Mouse (Mus musculus): Measurements from ENCODE around the gene Zfp239. TPM values are rescaled to one million over a fixed set of nuclear protein-coding genes. Genes with fewer than 3 reads are reported as not detected.
A peak's percentile ranks its signal among the peaks of the same experiment; 100 is the strongest.
"Not testable (repeated sequence)": the region's sequence is repeated elsewhere in the genome, so short reads cannot be mapped to it uniquely, and the experiment has no call there.

Gene Zfp239
- polyA plus RNA-seq, 1 experiment from 2014 or later, result 16.5 TPM

DNA sequence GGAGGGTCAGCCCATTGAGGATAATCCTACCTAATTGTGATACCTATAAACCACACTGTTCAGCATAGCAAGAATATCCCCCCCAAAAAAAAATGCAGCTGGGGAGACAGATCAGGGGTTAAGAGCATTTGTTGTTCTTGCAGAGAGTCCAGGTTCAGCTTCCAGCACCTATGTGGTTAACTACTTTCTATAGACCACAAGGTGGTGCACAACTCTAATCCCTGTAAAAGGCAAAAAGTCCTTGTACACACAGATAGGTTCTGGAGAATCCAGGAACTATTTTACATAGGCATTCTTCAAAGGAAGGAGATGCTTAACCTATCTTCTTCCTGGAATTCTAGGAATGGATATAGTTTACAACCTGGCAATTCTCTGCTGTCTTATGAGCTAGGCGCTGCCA, 3.9 kb upstream of the Zfp239 start:
- H3K4me2 ChIP-seq, result no peak overlapping the region
- H3K4me3 ChIP-seq, result no peak overlapping the region
- H3K27me3 ChIP-seq (replicated peaks), result no peaks in the 10 kb centered on the region
- no peaks in the 10 kb centered on the region for H3K4me1 ChIP-seq
- ATAC-seq (replicated peaks), result no peak
- no peaks in the 10 kb centered on the region for H3K9me3 ChIP-seq
- WGBS, result 96% methylated on average over 1 of the region's 1 CpGs
- no peak overlapping the region for H3K27ac ChIP-seq
- H3K36me3 ChIP-seq (replicated peaks), result no peaks in the 10 kb centered on the region
- H3K9ac ChIP-seq, result no peak overlapping the region

DNA sequence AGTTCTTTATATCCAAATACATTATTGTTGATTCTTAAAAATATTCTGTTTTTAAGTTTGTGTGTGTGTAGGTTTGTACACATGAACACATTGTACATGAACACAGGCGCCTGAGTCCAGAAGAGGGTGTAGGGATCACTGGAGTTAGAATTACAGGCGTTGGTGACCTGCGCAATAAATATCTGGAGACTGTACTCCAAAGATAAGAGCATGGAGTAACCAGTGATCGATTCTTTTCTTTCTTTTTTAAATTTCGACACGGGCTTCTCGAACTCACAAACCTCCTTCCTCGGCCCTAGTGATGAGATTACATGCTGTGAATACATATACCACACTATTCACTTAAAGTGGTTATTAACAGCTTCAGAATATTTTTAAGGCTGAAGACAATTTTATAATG, 565 bp downstream of the Zfp239 start:
- Histone ChIP-seq H3K4me3 (peak overlapping the region; percentile 80), H3K9ac (no peak overlapping the region), H3K36me3 (replicated peaks) (no peaks in the 10 kb centered on the region), H3K4me1 (peaks cover 8% of the 10 kb centered on the region), H3K27ac (no peak overlapping the region), H3K4me2 (peak overlapping the region; percentile 82), H3K27me3 (replicated peaks) (no peaks in the 10 kb centered on the region), H3K9me3 (no peaks in the 10 kb centered on the region)
- peak; percentile 22 for ATAC-seq (replicated peaks)
- WGBS, result 79% methylated on average over 8 of the region's 8 CpGs

DNA sequence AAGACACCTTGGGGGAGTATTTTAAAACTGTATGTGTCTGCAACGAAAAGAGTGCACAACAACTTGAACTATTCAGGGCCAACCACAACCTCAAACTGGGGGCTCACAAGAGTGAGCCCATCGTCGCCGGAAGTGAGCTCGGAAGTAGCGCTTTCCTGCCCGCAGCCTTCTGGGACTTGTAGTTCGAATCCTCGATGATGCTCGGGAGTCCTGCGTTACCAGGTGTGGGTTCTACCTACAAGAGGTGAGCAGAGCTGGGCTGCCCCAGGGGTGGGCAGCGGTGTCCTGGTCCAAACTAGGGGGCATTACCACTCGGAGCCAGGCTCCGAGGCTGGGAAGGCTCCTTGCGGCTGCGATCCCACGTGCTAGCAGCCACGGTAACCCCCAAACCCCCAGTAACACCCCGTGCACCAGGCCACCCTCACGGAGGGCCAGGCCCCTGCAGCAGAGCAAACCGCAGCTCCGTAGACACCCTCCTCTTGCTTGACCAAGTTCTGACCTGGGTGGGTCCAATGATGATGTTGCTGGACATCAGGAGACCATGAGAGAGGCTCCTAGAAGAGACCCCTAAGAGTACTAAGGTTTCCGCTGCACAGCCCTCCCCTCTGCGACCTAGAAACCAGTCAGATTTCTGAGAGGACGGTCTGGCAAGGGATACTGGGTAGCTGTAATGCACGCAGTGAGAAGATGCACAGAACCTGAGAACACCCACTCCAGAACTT, 1.2 kb downstream of the Zfp239 start:
- Histone ChIP-seq H3K27ac (peak overlapping the region; percentile 55; the same call in 1 of the 2 replicates), H3K9ac (peak overlapping the region; percentile 81), H3K9me3 (no peaks in the 10 kb centered on the region), H3K36me3 (replicated peaks) (no peaks in the 10 kb centered on the region), H3K4me2 (peak overlapping the region; percentile 82), H3K4me3 (peak overlapping the region; percentile 80), H3K27me3 (replicated peaks) (no peaks in the 10 kb centered on the region), H3K4me1 (peaks cover 8% of the 10 kb centered on the region)
- ATAC-seq (replicated peaks), result peak; percentile 96
- WGBS, result 3% methylated on average over 26 of the region's 26 CpGs

DNA sequence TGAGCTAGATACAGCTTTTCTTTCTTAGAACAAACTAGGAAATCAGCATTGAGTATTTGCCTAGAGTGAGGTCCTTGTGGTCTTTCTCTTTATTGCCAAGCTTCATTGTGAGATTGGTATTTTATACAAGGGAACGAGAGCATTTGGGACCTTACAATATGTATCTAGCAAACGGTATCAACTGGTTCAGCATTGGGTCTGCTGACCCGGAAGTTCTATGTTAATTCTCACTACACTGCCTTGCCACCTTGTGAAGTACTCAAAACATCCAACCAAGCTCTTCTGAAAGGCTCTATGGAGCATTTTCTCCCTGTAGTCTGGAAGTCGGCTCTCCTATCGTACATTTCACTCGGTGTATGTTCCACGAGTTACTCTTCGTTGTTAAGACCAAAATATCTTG, 1.9 kb downstream of the Zfp239 start:
- ATAC-seq (replicated peaks), result no peak
- WGBS, result 95% methylated on average over 8 of the region's 8 CpGs
- no peaks in the 10 kb centered on the region for H3K27me3 ChIP-seq (replicated peaks)

GRCm38 (mm10) chr6:117868187-117868586, 6.3 kb downstream of the Zfp239 start:
- no peaks in the 10 kb centered on the region for H3K27me3 ChIP-seq (replicated peaks)
- 0 out of 2 replicates have a peak, but pooled peaks cover 3% of the 10 kb centered on the region for H3K36me3 ChIP-seq (replicated peaks)
- no peak for ATAC-seq (replicated peaks)
- no peaks in the 10 kb centered on the region for H3K9me3 ChIP-seq
- no peak overlapping the region for H3K4me3 ChIP-seq
- no peak overlapping the region for H3K9ac ChIP-seq
- H3K4me1 ChIP-seq, result peaks cover 8% of the 10 kb centered on the region
- WGBS, result 94% methylated on average over 8 of the region's 8 CpGs
- H3K27ac ChIP-seq, result no peak overlapping the region
- no peak overlapping the region for H3K4me2 ChIP-seq

More for the DNA sequence above, 1.9 kb downstream of the Zfp239 start:
- no peaks in the 10 kb centered on the region for H3K9me3 ChIP-seq
- no peaks in the 10 kb centered on the region for H3K36me3 ChIP-seq (replicated peaks)
- peak overlapping the region; percentile 80 for H3K4me3 ChIP-seq
- peak overlapping the region; percentile 82 for H3K4me2 ChIP-seq
- H3K4me1 ChIP-seq, result peaks cover 8% of the 10 kb centered on the region
- H3K27ac ChIP-seq, result no peak overlapping the region
- no peak overlapping the region; the same call in 1 of the 2 replicates for H3K9ac ChIP-seq

GRCm38 (mm10) chr6:117871034-117871433, 9.1 kb downstream of the Zfp239 start:
- WGBS, result 87% methylated on average over 14 of the region's 14 CpGs
- Histone ChIP-seq H3K9me3 (no peaks in the 10 kb centered on the region), H3K4me3 (no peak overlapping the region), H3K36me3 (replicated peaks) (0 out of 2 replicates have a peak, but pooled peaks cover 3% of the 10 kb centered on the region), H3K4me2 (no peak overlapping the region), H3K9ac (no peak overlapping the region), H3K27me3 (replicated peaks) (no peaks in the 10 kb centered on the region), H3K4me1 (no peaks in the 10 kb centered on the region), H3K27ac (no peak overlapping the region)
- ATAC-seq (replicated peaks), result no peak

GRCm38 (mm10) chr6:117873450-117873849, 11.6 kb downstream of the Zfp239 start:
- not testable (repeated sequence) for ATAC-seq (replicated peaks)
- WGBS, result 88% methylated on average over 7 of the region's 7 CpGs

DNA sequence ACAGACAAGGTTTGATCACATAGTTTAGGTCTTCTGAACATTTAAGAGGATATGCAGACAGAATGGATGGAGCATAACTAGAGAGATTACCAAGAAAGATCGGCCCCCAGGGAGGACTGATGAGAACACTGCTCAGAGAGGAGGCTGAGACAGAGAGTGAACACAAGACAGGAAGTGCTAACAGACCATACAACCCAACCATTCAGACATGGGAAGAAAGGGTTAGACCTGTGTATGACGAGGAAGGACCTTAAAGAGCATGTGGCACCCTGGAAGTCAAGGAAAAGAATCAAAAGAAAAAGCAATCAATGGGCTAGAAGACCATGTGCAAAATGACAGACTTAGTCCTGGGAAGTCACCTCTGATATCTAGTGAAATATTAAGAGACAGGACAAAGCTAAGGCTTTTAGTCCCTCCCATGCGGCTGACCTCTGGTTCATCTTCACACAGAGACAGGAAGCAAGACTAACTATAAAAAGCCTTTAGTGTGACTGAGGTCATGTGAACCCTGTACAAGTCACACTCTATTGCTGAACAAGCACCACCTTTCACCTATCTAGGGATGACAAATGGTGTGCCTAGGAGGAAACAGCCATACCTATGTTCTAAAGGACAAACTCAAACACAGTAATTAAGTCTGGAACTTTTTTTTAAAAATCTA, 12.9 kb downstream of the Zfp239 start:
- Histone ChIP-seq H3K4me2 (no peak overlapping the region), H3K27ac (no peak overlapping the region), H3K36me3 (replicated peaks) (0 out of 2 replicates have a peak, but pooled peaks cover 3% of the 10 kb centered on the region), H3K4me3 (no peak overlapping the region), H3K4me1 (peaks cover 5% of the 10 kb centered on the region), H3K27me3 (replicated peaks) (no peaks in the 10 kb centered on the region), H3K9ac (no peak overlapping the region), H3K9me3 (no peaks in the 10 kb centered on the region)
- no peak for ATAC-seq (replicated peaks)
- 86% methylated on average over 3 of the region's 3 CpGs for WGBS

More at GRCm38 (mm10) chr6:117873450-117873849, 11.6 kb downstream of the Zfp239 start:
- H3K27ac ChIP-seq; H3K9me3 ChIP-seq; H3K36me3 ChIP-seq (replicated peaks); H3K4me1 ChIP-seq; H3K4me2 ChIP-seq; H3K4me3 ChIP-seq; H3K27me3 ChIP-seq (replicated peaks); H3K9ac ChIP-seq: not testable (repeated sequence)

DNA sequence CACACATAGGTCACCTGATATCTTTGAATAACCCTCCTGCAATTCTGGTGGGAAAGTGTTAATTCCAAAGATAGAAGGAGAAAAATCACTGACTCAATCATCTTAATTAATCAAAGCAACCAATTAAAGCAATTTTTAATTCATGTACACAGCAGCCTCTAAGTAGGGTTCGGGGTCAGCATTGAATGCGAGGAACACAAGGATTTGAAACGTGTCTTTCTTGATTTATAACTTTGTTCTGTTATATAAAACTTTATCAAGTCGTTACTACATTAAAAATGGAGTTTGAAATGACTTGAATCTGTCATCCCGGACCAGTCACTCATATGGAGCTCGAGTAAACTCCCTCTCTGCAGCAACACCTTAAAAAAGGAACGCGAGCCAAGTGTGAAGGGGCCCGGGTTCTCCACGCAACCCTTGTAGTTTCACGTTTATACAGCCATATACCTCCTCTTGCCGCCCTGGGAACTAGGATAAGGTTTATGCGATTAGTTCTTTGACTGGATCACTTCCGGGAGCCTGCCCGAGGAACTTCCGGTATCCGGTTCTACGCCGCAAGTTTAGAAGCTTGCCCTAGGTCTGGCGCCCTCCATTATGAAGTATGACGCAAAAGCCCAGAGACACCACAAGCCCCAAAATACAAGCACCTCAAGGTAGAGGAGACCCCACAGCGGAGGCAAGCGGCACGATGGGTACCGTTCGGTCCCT, 17.0 kb downstream of the Zfp239 start:
- WGBS, result 14% methylated on average over 26 of the region's 26 CpGs
- peak; percentile 93 for ATAC-seq (replicated peaks)
- no peaks in the 10 kb centered on the region for H3K27me3 ChIP-seq (replicated peaks)
- H3K4me3 ChIP-seq, result peak overlapping the region; percentile 55
- H3K9ac ChIP-seq, result peak overlapping the region; percentile 60
- peak overlapping the region; percentile 99 for H3K27ac ChIP-seq
- H3K36me3 ChIP-seq (replicated peaks), result no peaks in the 10 kb centered on the region
- H3K9me3 ChIP-seq, result no peaks in the 10 kb centered on the region
- peak overlapping the region; percentile 79 for H3K4me2 ChIP-seq
- H3K4me1 ChIP-seq, result peaks cover 12% of the 10 kb centered on the region

GRCm38 (mm10) chr6:117879408-117880115, 17.7 kb downstream of the Zfp239 start:
- Histone ChIP-seq H3K4me2 (peak overlapping the region; percentile 79), H3K4me3 (peak overlapping the region; percentile 55), H3K9ac (peak overlapping the region; percentile 60), H3K27me3 (replicated peaks) (no peaks in the 10 kb centered on the region), H3K9me3 (no peaks in the 10 kb centered on the region), H3K36me3 (replicated peaks) (no peaks in the 10 kb centered on the region), H3K4me1 (peaks cover 12% of the 10 kb centered on the region), H3K27ac (peak overlapping the region; percentile 99)
- WGBS, result under 1% methylated on average over 67 of the region's 67 CpGs
- ATAC-seq (replicated peaks), result peak; percentile 94

DNA sequence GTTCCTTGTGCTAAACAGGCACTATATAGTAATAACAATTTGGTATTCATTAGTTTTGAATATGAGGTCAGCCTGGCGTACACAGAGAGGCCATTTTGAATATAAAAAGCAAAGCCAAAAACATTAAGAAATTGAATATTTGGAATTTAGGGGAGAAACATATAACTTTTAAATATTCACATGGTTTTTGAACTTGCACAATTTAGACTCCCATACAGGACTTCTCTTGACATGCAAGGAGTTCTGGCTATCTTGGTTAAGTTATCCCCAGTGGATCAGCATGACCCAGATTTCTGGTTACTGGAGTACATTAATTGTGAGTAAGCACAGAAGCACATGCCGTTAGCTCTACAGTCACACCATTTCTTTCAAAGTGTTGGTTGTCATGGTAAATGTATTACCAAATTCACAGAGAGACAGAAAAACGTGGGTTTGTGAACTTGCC, 18.5 kb downstream of the Zfp239 start:
- WGBS, result 36% methylated on average over 3 of the region's 3 CpGs
- Histone ChIP-seq H3K4me2 (peak overlapping the region; percentile 79), H3K9me3 (no peaks in the 10 kb centered on the region), H3K4me1 (peaks cover 12% of the 10 kb centered on the region), H3K27me3 (replicated peaks) (no peaks in the 10 kb centered on the region), H3K27ac (peak overlapping the region; percentile 99), H3K36me3 (replicated peaks) (no peaks in the 10 kb centered on the region), H3K4me3 (peak overlapping the region; percentile 55), H3K9ac (peak overlapping the region; percentile 60; the same call in 1 of the 2 replicates)
- ATAC-seq (replicated peaks), result no peak

GRCm38 (mm10) chr6:117881229-117881628, 19.3 kb downstream of the Zfp239 start:
- Histone ChIP-seq H3K4me1 (peaks cover 12% of the 10 kb centered on the region), H3K4me2 (no peak overlapping the region), H3K36me3 (replicated peaks) (no peaks in the 10 kb centered on the region), H3K27me3 (replicated peaks) (no peaks in the 10 kb centered on the region), H3K9ac (no peak overlapping the region), H3K9me3 (no peaks in the 10 kb centered on the region), H3K27ac (no peak overlapping the region), H3K4me3 (no peak overlapping the region)
- 23% methylated on average over 7 of the region's 7 CpGs for WGBS
- no peak for ATAC-seq (replicated peaks)

Measured in midbrain, embryonic 15.5 days (tissue).